Mouse (Mus musculus) midbrain, embryonic 12.5 days (tissue): ENCODE measurements around the gene Tada2a. TPM values are rescaled to one million over a fixed set of nuclear protein-coding genes. Genes with fewer than 3 reads are reported as not detected.
A peak's percentile ranks its signal among the peaks of the same experiment; 100 is the strongest.

Source experiments
- ATAC-seq: fragments of 200-750 bp; cut with Nextera tagmentation; 2 replicates; pipeline ENCODE4 v1.8.0; 2017; ENCODE audit warnings: low read depth, moderate TSS enrichment, moderate library complexity; ENCODE audit not compliant: low FRiP score
- H3K27ac ChIP-seq: fragments of 300-500 bp; sonication (generic); replicated peaks from 2 replicates; pipeline ENCODE4 v1.5.1; 2016; ENCODE audit warnings: mild to moderate bottlenecking
- H3K27me3 ChIP-seq: fragments of 300-500 bp; sonication (generic); 2 replicates; pipeline ENCODE4 v1.6.1; 2016; ENCODE audit warnings: mild to moderate bottlenecking
- H3K36me3 ChIP-seq: fragments of 300-500 bp; sonication (generic); 2 replicates; pipeline ENCODE4 v1.6.1; 2016
- H3K4me1 ChIP-seq: fragments of 300-500 bp; sonication (generic); 2 replicates; pipeline ENCODE4 v1.6.1; 2016
- H3K4me2 ChIP-seq: fragments of 300-500 bp; sonication (generic); replicated peaks from 2 replicates; pipeline ENCODE4 v1.6.1; 2016; ENCODE audit warnings: mild to moderate bottlenecking, moderate library complexity
- H3K4me3 ChIP-seq: fragments of 300-500 bp; sonication (generic); 2 replicates; pipeline ENCODE4 v1.5.1; 2016; ENCODE audit warnings: mild to moderate bottlenecking
- H3K9ac ChIP-seq: fragments of 300-500 bp; sonication (generic); replicated peaks from 2 replicates; pipeline ENCODE4 v1.6.1; 2016; ENCODE audit warnings: mild to moderate bottlenecking, moderate library complexity
- H3K9me3 ChIP-seq: fragments of 300-500 bp; sonication (generic); 2 replicates; pipeline ENCODE4 v1.6.1; 2016; ENCODE audit warnings: mild to moderate bottlenecking
- WGBS: fragments of 180-500 bp; shearing (Covaris S2); methylation state at CpG from one replicate; pipeline ENCODE4 v1.1.7; 2016; 5-methylcytosine and 5-hydroxymethylcytosine counted together
- polyA plus RNA-seq: library from polyadenylated mRNA; unstranded; fragments of >200 nt; fragmentation: Nextera tagmentation; extraction: Ambion mirVana; gene quantifications from 2 replicates; pipeline ENCODE4 v1.2.1, GENCODE M21; 2016

Gene Tada2a
- polyA plus RNA-seq, 1 experiment from 2014 or later: 33.6 TPM

- H3K9me3 ChIP-seq: no peaks in the 10 kb centered on the region
- 0 out of 2 replicates have a peak, but pooled peaks cover 6% of the 10 kb centered on the region for H3K4me1 ChIP-seq
- no peak overlapping the region for H3K27ac ChIP-seq
- H3K36me3 ChIP-seq: no peaks in the 10 kb centered on the region
- no peak for ATAC-seq
- no peak overlapping the region; the same call in 1 of the 2 replicates for H3K9ac ChIP-seq
- no peak overlapping the region for H3K4me2 ChIP-seq
- peaks cover 32% of the 10 kb centered on the region for H3K27me3 ChIP-seq
- 60% methylated on average over 9 of the region's 9 CpGs for WGBS
- no peak overlapping the region for H3K4me3 ChIP-seq
These were observed 56.3 kb downstream of the Tada2a start for GRCm38 (mm10) chr11:84072904-84073651.

GRCm38 (mm10) chr11:84069034-84069370 lies 60.4 kb downstream of the Tada2a start, which contains the start of gene Dusp14:
Gene Dusp14, minus strand, starts transcription at chr11:84069261.
- 17% methylated on average over 11 of the region's 11 CpGs for WGBS
- peaks cover 24% of the 10 kb centered on the region; the same call in 1 of the 2 replicates for H3K4me1 ChIP-seq
- H3K27me3 ChIP-seq: peaks cover 55% of the 10 kb centered on the region
- H3K9me3 ChIP-seq: no peaks in the 10 kb centered on the region
- no peaks in the 10 kb centered on the region for H3K36me3 ChIP-seq
- peak within 1 kb of the TSS; percentile 59 for H3K9ac ChIP-seq
- H3K4me3 ChIP-seq: peak within 1 kb of the TSS; percentile 70
- peak within 1 kb of the TSS; percentile 90 for H3K4me2 ChIP-seq
- H3K27ac ChIP-seq: no peak within 1 kb of the TSS
- no peak for ATAC-seq

GRCm38 (mm10) chr11:84068191-84069033 lies 61.0 kb downstream of the Tada2a start:
- peak overlapping the region; percentile 90 for H3K4me2 ChIP-seq
- H3K36me3 ChIP-seq: no peaks in the 10 kb centered on the region
- H3K27me3 ChIP-seq: peaks cover 55% of the 10 kb centered on the region
- peaks cover 24% of the 10 kb centered on the region; the same call in 1 of the 2 replicates for H3K4me1 ChIP-seq
- no peaks in the 10 kb centered on the region for H3K9me3 ChIP-seq
- ATAC-seq: peak; percentile 62
- whole genome bisulfite sequencing: 2% methylated on average over 62 of the region's 63 CpGs
- H3K4me3 ChIP-seq: peak overlapping the region; percentile 70
- H3K9ac ChIP-seq: peak overlapping the region; percentile 59
- no peak overlapping the region for H3K27ac ChIP-seq

- Histone ChIP-seq H3K27me3 (peaks cover 55% of the 10 kb centered on the region), H3K9me3 (no peaks in the 10 kb centered on the region), H3K4me3 (peak overlapping the region; percentile 70), H3K27ac (no peak overlapping the region), H3K36me3 (no peaks in the 10 kb centered on the region), H3K9ac (peak overlapping the region; percentile 59), H3K4me1 (peaks cover 24% of the 10 kb centered on the region; the same call in 1 of the 2 replicates), H3K4me2 (peak overlapping the region; percentile 90)
- under 1% methylated on average over 21 of the region's 21 CpGs for WGBS
- ATAC-seq: 0 out of 2 replicates have a peak, but pooled peaks have one; percentile 16
These were observed 61.6 kb downstream of the Tada2a start for GRCm38 (mm10) chr11:84067720-84068190.

- peak overlapping the region; percentile 90 for H3K4me2 ChIP-seq
- H3K4me1 ChIP-seq: peaks cover 24% of the 10 kb centered on the region; the same call in 1 of the 2 replicates
- H3K27me3 ChIP-seq: peaks cover 55% of the 10 kb centered on the region
- H3K27ac ChIP-seq: no peak overlapping the region
- no peak overlapping the region for H3K9ac ChIP-seq
- peak overlapping the region; percentile 70 for H3K4me3 ChIP-seq
- no peak for ATAC-seq
- no peaks in the 10 kb centered on the region for H3K36me3 ChIP-seq
- H3K9me3 ChIP-seq: no peaks in the 10 kb centered on the region
- 6% methylated on average over 18 of the region's 18 CpGs for WGBS
These were observed 62.3 kb downstream of the Tada2a start for GRCm38 (mm10) chr11:84066927-84067645.

GRCm38 (mm10) chr11:84066071-84066481 lies 63.3 kb downstream of the Tada2a start:
- H3K9me3 ChIP-seq: no peaks in the 10 kb centered on the region
- no peak overlapping the region for H3K4me3 ChIP-seq
- WGBS: 11% methylated on average over 11 of the region's 11 CpGs
- H3K36me3 ChIP-seq: no peaks in the 10 kb centered on the region
- H3K27ac ChIP-seq: no peak overlapping the region
- H3K9ac ChIP-seq: no peak overlapping the region
- ATAC-seq: no peak
- peaks cover 52% of the 10 kb centered on the region for H3K27me3 ChIP-seq
- H3K4me1 ChIP-seq: peaks cover 24% of the 10 kb centered on the region; the same call in 1 of the 2 replicates
- no peak overlapping the region; the same call in 1 of the 2 replicates for H3K4me2 ChIP-seq

GRCm38 (mm10) chr11:84063631-84064209 lies 65.7 kb downstream of the Tada2a start:
- Histone ChIP-seq H3K36me3 (no peaks in the 10 kb centered on the region), H3K9me3 (no peaks in the 10 kb centered on the region), H3K4me2 (no peak overlapping the region), H3K4me3 (no peak overlapping the region), H3K9ac (no peak overlapping the region), H3K27me3 (peaks cover 30% of the 10 kb centered on the region), H3K4me1 (peaks cover 22% of the 10 kb centered on the region; the same call in 1 of the 2 replicates), H3K27ac (no peak overlapping the region)
- no peak for ATAC-seq
- 90% methylated on average over 3 of the region's 3 CpGs for WGBS

- H3K4me1 ChIP-seq: peaks cover 19% of the 10 kb centered on the region; the same call in 1 of the 2 replicates
- peaks cover 21% of the 10 kb centered on the region for H3K27me3 ChIP-seq
- H3K4me3 ChIP-seq: no peak overlapping the region
- no peak overlapping the region for H3K27ac ChIP-seq
- H3K9ac ChIP-seq: no peak overlapping the region
- H3K4me2 ChIP-seq: no peak overlapping the region
- no peak for ATAC-seq
- no peaks in the 10 kb centered on the region for H3K9me3 ChIP-seq
- no peaks in the 10 kb centered on the region for H3K36me3 ChIP-seq
- WGBS: 72% methylated on average over 2 of the region's 2 CpGs
These were observed 66.6 kb downstream of the Tada2a start for GRCm38 (mm10) chr11:84062805-84063204.

- no peaks in the 10 kb centered on the region for H3K36me3 ChIP-seq
- 88% methylated on average over 2 of the region's 2 CpGs for WGBS
These were observed 67.5 kb downstream of the Tada2a start for GRCm38 (mm10) chr11:84061881-84062280.

GRCm38 (mm10) chr11:84060635-84061034 lies 68.8 kb downstream of the Tada2a start:
- Histone ChIP-seq H3K4me3 (no peak overlapping the region), H3K36me3 (no peaks in the 10 kb centered on the region), H3K27me3 (peaks cover 3% of the 10 kb centered on the region; the same call in 1 of the 2 replicates), H3K9ac (no peak overlapping the region), H3K27ac (no peak overlapping the region), H3K4me2 (no peak overlapping the region), H3K9me3 (no peaks in the 10 kb centered on the region), H3K4me1 (no peaks in the 10 kb centered on the region)
- 87% methylated on average over 6 of the region's 6 CpGs for WGBS
- ATAC-seq: no peak

More at GRCm38 (mm10) chr11:84061881-84062280, 67.5 kb downstream of the Tada2a start:
- no peak overlapping the region for H3K27ac ChIP-seq
- no peaks in the 10 kb centered on the region for H3K9me3 ChIP-seq
- peaks cover 10% of the 10 kb centered on the region; the same call in 1 of the 2 replicates for H3K4me1 ChIP-seq
- H3K27me3 ChIP-seq: peaks cover 14% of the 10 kb centered on the region
- H3K4me3 ChIP-seq: no peak overlapping the region
- no peak overlapping the region for H3K9ac ChIP-seq
- no peak overlapping the region for H3K4me2 ChIP-seq
- no peak for ATAC-seq

GRCm38 (mm10) chr11:84059784-84060183 lies 69.6 kb downstream of the Tada2a start:
- no peak overlapping the region for H3K4me3 ChIP-seq
- no peaks in the 10 kb centered on the region for H3K27me3 ChIP-seq
- H3K4me1 ChIP-seq: no peaks in the 10 kb centered on the region
- WGBS: 95% methylated on average over 2 of the region's 2 CpGs
- ATAC-seq: no peak
- no peaks in the 10 kb centered on the region for H3K9me3 ChIP-seq
- H3K4me2 ChIP-seq: no peak overlapping the region
- H3K27ac ChIP-seq: no peak overlapping the region
- no peaks in the 10 kb centered on the region for H3K36me3 ChIP-seq
- H3K9ac ChIP-seq: no peak overlapping the region
